Mouse (Mus musculus) intestine, postnatal 0 days (tissue): ENCODE measurements around the gene Cmklr1. TPM values are rescaled to one million over a fixed set of nuclear protein-coding genes. Genes with fewer than 3 reads are reported as not detected.

ENCODE experiments used
- ATAC-seq: fragments of 200-750 bp; cut with Nextera tagmentation; 2 replicates; pipeline ENCODE4 v1.8.0; 2017; ENCODE audit warnings: mild to moderate bottlenecking, moderate TSS enrichment, moderate library complexity
- H3K27ac ChIP-seq: fragments of 300-500 bp; sonication (generic); 2 replicates; pipeline ENCODE4 v1.5.1; 2014; ENCODE audit warnings: mild to moderate bottlenecking, low read depth, low read length, moderate library complexity
- H3K27me3 ChIP-seq: fragments of 300-500 bp; sonication (generic); replicated peaks from 2 replicates; pipeline ENCODE4 v1.6.1; 2014; ENCODE audit warnings: low read length, mixed read lengths; ENCODE audit not compliant: control insufficient read depth, insufficient read depth
- H3K36me3 ChIP-seq: fragments of 300-500 bp; sonication (generic); 2 replicates; pipeline ENCODE4 v1.6.1; 2014; ENCODE audit warnings: mild to moderate bottlenecking, moderate library complexity; ENCODE audit not compliant: control insufficient read depth, insufficient read depth
- H3K4me1 ChIP-seq: fragments of 300-500 bp; sonication (generic); replicated peaks from 2 replicates; pipeline ENCODE4 v1.6.1; 2014; ENCODE audit warnings: antibody characterized with exemption, low read length, mixed read lengths; ENCODE audit not compliant: control insufficient read depth, insufficient read depth
- H3K4me2 ChIP-seq: fragments of 300-500 bp; sonication (generic); replicated peaks from 2 replicates; pipeline ENCODE4 v1.6.1; 2014; ENCODE audit warnings: low read depth, mild to moderate bottlenecking, moderate library complexity
- H3K4me3 ChIP-seq: fragments of 300-500 bp; sonication (generic); 2 replicates; pipeline ENCODE4 v1.5.1; 2014; ENCODE audit warnings: low read depth, low read length
- H3K9ac ChIP-seq: fragments of 300-500 bp; sonication (generic); 2 replicates; pipeline ENCODE4 v1.6.1; 2014; ENCODE audit warnings: mild to moderate bottlenecking, low read depth, low read length
- H3K9me3 ChIP-seq: fragments of 300-500 bp; sonication (generic); 2 replicates; pipeline ENCODE4 v1.6.1; 2016; ENCODE audit warnings: mixed run types; ENCODE audit not compliant: control insufficient read depth
- CTCF ChIP-seq: sonication (generic); IDR thresholded peaks from 2 replicates; pipeline ENCODE4 v1.5.1; 2016; ENCODE audit warnings: low read depth, mild to moderate bottlenecking, control low read depth, antibody characterized with exemption, moderate library complexity
- WGBS: fragments of 180-500 bp; shearing (Covaris S2); extraction: QIAGEN DNeasy Blood & Tissue Kit; methylation state at CpG from one replicate; pipeline ENCODE4 v1.1.7; 2014; 5-methylcytosine and 5-hydroxymethylcytosine counted together
- polyA plus RNA-seq: library from polyadenylated mRNA; unstranded; fragments of >200 nt; fragmentation: Nextera tagmentation; extraction: Ambion mirVana; gene quantifications from 2 replicates; pipeline ENCODE4 v1.2.1, GENCODE M21; 2015

Cmklr1 gene
- 2.1 and 2.9 TPM in 2 replicates for polyA plus RNA-seq

DNA sequence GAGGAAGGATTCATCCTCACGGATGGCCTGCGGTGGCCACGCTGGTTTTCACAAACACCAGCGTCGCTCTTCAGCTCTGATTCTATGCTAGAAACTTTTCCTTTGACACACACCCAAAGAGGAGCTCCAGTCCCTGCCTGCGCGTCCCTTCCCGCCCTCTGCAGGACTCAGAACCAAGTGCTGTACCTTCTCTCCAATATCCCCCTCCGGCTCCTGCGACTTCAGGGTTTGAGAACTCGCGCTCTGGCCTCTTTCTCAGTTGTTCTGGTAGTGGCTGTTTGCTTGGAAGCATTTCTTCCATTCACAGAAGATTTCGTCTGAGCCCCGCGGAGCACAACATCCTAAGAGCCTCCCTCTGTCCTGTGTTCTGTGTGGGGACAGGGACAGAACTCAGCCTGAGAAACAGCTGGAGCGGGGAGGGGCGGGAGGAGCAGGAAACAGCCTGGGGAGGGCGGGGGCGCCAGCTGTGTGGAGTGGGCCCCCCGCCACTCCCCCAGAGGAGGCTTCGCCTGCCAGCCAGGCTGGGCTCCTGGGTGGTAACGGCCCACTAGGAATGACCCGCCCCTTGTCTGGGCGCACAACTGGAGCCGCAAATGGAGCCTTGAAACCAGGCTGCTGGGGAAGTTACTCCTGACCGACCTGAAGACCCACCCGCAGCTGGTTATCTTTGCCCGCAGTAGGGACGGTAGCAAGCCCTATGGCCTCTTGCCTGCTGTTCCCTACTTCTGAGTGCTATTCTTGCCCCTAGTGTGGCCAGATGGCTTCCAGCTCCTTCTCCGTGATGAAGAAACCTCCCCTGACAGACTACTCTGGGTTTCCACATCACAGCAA is at the start of gene Cmklr1:
TSS of gene Cmklr1 (minus strand) at position 392 of the 831 bp plus-strand sequence.
- H3K27ac ChIP-seq, result no peak within 1 kb of the TSS
- 6% methylated on average over 30 of the region's 30 CpGs for WGBS
- no peaks in the 10 kb centered on the region for H3K36me3 ChIP-seq
- peak within 1 kb of the TSS; percentile 54 for H3K4me2 ChIP-seq
- no peak for ATAC-seq
- no peaks in the 10 kb centered on the region for H3K9me3 ChIP-seq
- 0 out of 2 replicates have a peak, but pooled peaks cover 10% of the 10 kb centered on the region for H3K27me3 ChIP-seq
- H3K4me1 ChIP-seq, result no peaks in the 10 kb centered on the region
- no peak within 1 kb of the TSS for H3K9ac ChIP-seq
- H3K4me3 ChIP-seq, result peak within 1 kb of the TSS; percentile 20
- peak; percentile 35; the same call in 1 of the 2 replicates for TF ChIP-seq CTCF

DNA sequence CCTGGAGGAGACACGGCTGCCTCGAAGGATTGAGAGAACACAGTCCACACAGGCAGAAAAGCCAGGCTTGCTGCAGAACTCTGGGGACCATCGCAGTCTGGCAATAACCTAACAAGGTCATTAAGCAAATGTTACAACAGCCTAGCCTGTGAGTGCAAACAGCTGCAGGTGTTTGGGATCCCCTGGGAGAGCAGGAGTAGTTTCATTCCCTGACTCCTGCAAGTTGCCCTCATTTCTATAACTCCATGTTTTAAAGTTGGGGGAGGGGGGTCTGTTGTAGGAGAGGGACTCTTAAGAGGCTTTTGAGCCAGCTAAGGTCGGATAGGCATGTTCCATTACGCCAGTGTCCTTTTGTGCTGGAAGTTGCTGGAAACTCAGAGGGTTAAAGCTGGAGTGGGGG is 44.2 kb upstream of the Cmklr1 start:
- H3K36me3 ChIP-seq, result no peaks in the 10 kb centered on the region
- ATAC-seq, result no peak

DNA sequence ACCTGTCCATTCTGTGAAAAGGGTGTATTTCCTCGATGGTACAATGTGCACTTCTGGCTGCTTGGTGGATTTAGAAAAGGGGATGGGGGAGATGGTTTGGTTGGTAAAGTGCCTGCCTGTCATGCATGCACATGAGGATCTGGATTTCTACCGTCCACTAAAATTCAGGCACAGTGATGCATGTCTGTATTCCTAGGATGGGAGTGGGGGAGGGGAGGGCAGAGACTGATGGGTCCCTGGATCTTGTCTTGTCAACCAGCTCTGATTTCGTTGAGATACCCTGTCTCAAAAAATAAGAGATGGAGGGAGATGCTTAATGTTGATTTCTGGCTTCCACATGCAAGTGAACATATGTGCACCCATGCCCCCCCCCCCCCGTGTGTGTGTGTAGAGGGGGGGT is 43.8 kb upstream of the Cmklr1 start:
- H3K27ac ChIP-seq, result no peak overlapping the region
- no peaks in the 10 kb centered on the region for H3K36me3 ChIP-seq

More for the DNA sequence above, 44.2 kb upstream of the Cmklr1 start:
- Histone ChIP-seq H3K9me3 (no peaks in the 10 kb centered on the region), H3K4me1 (no peaks in the 10 kb centered on the region), H3K4me3 (no peak overlapping the region), H3K27ac (no peak overlapping the region), H3K27me3 (no peaks in the 10 kb centered on the region), H3K4me2 (no peak overlapping the region), H3K9ac (no peak overlapping the region)
- WGBS, result 19% methylated on average over 5 of the region's 5 CpGs
- no peak for TF ChIP-seq CTCF

DNA sequence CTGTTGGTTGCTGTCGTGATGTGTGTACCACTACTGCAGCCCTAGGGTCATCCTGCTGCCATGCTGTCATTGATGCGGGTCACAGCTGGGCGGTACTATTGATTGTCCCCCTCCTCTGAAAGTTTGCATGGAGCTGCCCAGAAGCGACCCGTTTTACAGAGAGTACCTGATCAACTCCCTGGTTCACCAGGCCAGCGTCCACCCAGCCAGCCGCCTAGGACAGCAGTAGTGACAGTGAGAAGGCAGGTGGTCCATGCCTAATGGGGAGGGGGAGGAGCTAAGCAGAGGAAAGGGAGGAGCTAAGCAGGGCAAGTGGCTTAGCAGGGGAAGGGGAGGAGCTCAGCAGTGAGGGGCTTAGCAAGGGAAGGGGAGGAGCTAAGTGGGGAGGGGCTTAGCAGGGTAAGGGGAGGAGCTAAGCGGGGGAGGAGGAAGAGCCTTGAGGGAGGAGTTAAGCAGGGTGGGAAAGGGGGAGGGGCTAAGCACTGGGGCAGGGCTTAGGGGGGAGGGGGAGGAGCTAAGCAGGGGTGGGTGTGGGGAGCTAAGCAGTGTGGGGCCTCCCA is 43.0 kb upstream of the Cmklr1 start:
- WGBS, result 88% methylated on average over 8 of the region's 8 CpGs
- no peak overlapping the region for H3K9ac ChIP-seq
- H3K27ac ChIP-seq, result no peak overlapping the region
- H3K4me3 ChIP-seq, result no peak overlapping the region
- no peak for ATAC-seq
- no peaks in the 10 kb centered on the region for H3K27me3 ChIP-seq
- TF ChIP-seq CTCF, result no peak
- H3K4me2 ChIP-seq, result no peak overlapping the region
- no peaks in the 10 kb centered on the region for H3K4me1 ChIP-seq
- H3K9me3 ChIP-seq, result no peaks in the 10 kb centered on the region
- H3K36me3 ChIP-seq, result no peaks in the 10 kb centered on the region

More for the DNA sequence above, 43.8 kb upstream of the Cmklr1 start:
- Histone ChIP-seq H3K4me1 (no peaks in the 10 kb centered on the region), H3K9ac (no peak overlapping the region), H3K9me3 (no peaks in the 10 kb centered on the region), H3K4me3 (no peak overlapping the region), H3K4me2 (no peak overlapping the region), H3K27me3 (no peaks in the 10 kb centered on the region)
- 49% methylated on average over 4 of the region's 4 CpGs for WGBS
- ATAC-seq, result no peak
- no peak for TF ChIP-seq CTCF

DNA sequence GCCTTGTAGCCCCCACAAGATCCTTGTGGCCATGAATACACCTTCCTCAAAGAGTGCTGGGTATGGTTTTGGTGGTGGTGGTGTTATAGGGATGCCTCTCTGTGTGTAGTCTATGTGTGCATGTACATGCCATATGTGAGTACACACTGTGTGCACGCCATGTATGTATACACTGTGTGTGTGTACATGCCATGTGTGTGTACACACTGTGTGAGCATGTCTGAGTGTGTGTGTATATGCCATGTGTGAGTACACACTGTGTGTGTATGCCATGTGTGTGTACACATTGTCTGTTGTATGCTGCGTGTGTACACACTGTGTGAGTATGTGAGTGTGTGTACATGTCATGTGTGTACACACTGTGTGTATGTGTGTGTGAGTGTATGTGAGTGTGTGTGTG is 40.6 kb upstream of the Cmklr1 start:
- TF ChIP-seq CTCF, result no peak
- no peaks in the 10 kb centered on the region for H3K9me3 ChIP-seq
- H3K27me3 ChIP-seq, result no peaks in the 10 kb centered on the region
- H3K36me3 ChIP-seq, result no peaks in the 10 kb centered on the region
- H3K9ac ChIP-seq, result no peak overlapping the region
- no peak overlapping the region for H3K4me2 ChIP-seq
- no peak overlapping the region for H3K4me3 ChIP-seq
- H3K4me1 ChIP-seq, result no peaks in the 10 kb centered on the region
- no peak for ATAC-seq
- 86% methylated on average over 2 of the region's 2 CpGs for WGBS
- H3K27ac ChIP-seq, result no peak overlapping the region

DNA sequence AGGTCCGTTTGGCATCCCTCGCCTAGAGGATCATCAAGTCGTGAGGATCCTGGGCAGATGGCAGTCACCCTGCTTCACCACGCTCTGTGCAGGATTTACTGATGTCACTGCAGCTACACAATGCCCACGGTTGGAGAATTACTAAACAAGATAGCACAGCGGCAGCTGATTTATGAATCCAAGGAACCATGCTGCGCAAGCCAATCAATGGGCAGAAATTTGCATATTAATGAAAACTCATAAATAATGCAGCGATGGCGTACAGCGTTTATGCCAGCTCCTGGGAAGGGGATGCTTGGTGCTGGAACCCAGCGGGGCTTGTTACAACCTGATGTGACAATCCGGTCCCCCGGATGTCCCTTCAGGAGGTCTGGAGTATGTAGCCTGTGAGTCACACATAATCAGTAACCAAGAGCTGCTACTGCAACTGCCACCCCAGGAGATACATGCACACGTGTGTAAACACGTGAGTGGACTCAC is 39.9 kb upstream of the Cmklr1 start:
- Histone ChIP-seq H3K27ac (no peak overlapping the region), H3K9ac (no peak overlapping the region), H3K9me3 (no peaks in the 10 kb centered on the region), H3K4me2 (no peak overlapping the region), H3K27me3 (no peaks in the 10 kb centered on the region), H3K36me3 (no peaks in the 10 kb centered on the region), H3K4me3 (no peak overlapping the region), H3K4me1 (no peaks in the 10 kb centered on the region)
- no peak for ATAC-seq
- 79% methylated on average over 15 of the region's 15 CpGs for WGBS
- TF ChIP-seq CTCF, result no peak
